14 mouse cellular contexts compared by ENCODE assay signal in the genomic region with DNA sequence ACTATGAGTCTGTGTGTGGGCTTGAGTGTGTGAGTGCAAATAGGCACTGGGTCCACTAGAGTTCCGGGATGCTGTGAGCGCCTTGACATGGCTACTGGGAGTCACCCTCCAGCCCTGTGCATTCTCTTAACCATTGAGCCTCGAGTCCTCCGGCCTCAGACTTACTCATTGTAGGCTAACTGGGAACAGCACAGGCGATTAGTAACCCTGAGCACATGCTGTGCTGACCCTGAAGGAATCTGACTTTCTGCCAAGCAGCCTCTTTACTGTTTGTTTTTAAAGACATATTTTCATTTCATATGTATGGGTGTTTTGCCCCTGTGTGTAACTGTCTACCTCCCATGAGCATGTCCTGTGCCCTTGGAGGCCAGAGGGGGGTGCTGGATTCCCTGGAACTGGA. TPM values are rescaled to one million over a fixed set of nuclear protein-coding genes. Genes with fewer than 3 reads are reported as not detected.
DNase-seq lines count a peak whose midpoint lies in the region; ATAC-seq and TF ChIP-seq lines count a peak whose summit lies in the region.
"Had no signal": no experiment of that assay in that cellular context is flagged by ENCODE, and none has a peak within 500 bp of the region (broad histone marks: within the 10 kb centered on the region; RNA-seq: fewer than 3 reads in every experiment).

No protein-coding gene starts in this region.

- no peak overlapping the region for H3K9ac ChIP-seq in hindbrain, embryonic 11.5 days (ENCODE audit: low read depth, low read length)
- no peak overlapping the region for H3K9ac ChIP-seq in hindbrain, embryonic 12.5 days
- H3K9ac ChIP-seq in midbrain, embryonic 13.5 days (replicated peaks): no peak overlapping the region
- H3K9ac ChIP-seq: heart, embryonic 12.5 days had no signal

- H3K4me3 ChIP-seq in hindbrain, embryonic 10.5 days: no peak overlapping the region
- H3K4me3 ChIP-seq in hindbrain, embryonic 11.5 days (ENCODE audit: low read depth, low read length): no peak overlapping the region
- no peak overlapping the region for H3K4me3 ChIP-seq in hindbrain, embryonic 12.5 days
- no peak overlapping the region for H3K4me3 ChIP-seq in midbrain, embryonic 13.5 days (replicated peaks)
- H3K4me3 ChIP-seq in gastrocnemius, adult 2 months: no peak overlapping the region
- H3K4me3 ChIP-seq: erythroblast, embryonic 14.5 days; heart, embryonic 12.5 days had no signal

- peak overlapping the region; percentile 72; the same call in 1 of the 2 replicates for H3K27ac ChIP-seq in hindbrain, embryonic 10.5 days
- no peak overlapping the region for H3K27ac ChIP-seq in hindbrain, embryonic 11.5 days (ENCODE audit: low read depth, low read length)
- peak overlapping the region; percentile 88; the same call in 1 of the 2 replicates for H3K27ac ChIP-seq in hindbrain, embryonic 12.5 days
- H3K27ac ChIP-seq in midbrain, embryonic 13.5 days: peak overlapping the region; percentile 93
- no peak overlapping the region for H3K27ac ChIP-seq in gastrocnemius, adult 2 months

- DNase-seq in hindbrain, embryonic 10.5 days (ENCODE audit: low spot score): no peak
- DNase-seq in hindbrain, embryonic 11.5 days (ENCODE audit: low spot score): no peak
- DNase-seq in adrenal gland, postnatal 36 days: peak; percentile 24 to 64
- DNase-seq in gastrocnemius, adult 2 months: no peak
- DNase-seq in c-Kit-positive CD71-positive TER-119-positive erythroid progenitor cells, embryonic 14.5 days (ENCODE audit: low spot score): no peak
- no peak for DNase-seq in lung, postnatal 14 days
- DNase-seq: cerebellum, adult 18-20 months; gastrocnemius, postnatal 25 days; kidney, postnatal 10 days; layer of hippocampus, postnatal 36 days had no signal

- no peak overlapping the region for H3K4me2 ChIP-seq in hindbrain, embryonic 11.5 days (replicated peaks; ENCODE audit: low read depth, low read length)
- no peak overlapping the region for H3K4me2 ChIP-seq in hindbrain, embryonic 12.5 days (replicated peaks)
- no peak overlapping the region for H3K4me2 ChIP-seq in midbrain, embryonic 13.5 days (replicated peaks)
- H3K4me2 ChIP-seq: heart, embryonic 12.5 days had no signal

- no peaks in the 10 kb centered on the region for H3K27me3 ChIP-seq in hindbrain, embryonic 10.5 days (ENCODE audit: insufficient read depth, poor library complexity, severe bottlenecking)
- no peaks in the 10 kb centered on the region for H3K27me3 ChIP-seq in hindbrain, embryonic 11.5 days (ENCODE audit: control insufficient read depth, insufficient read depth, low read length)
- no peaks in the 10 kb centered on the region for H3K27me3 ChIP-seq in hindbrain, embryonic 12.5 days
- no peaks in the 10 kb centered on the region for H3K27me3 ChIP-seq in midbrain, embryonic 13.5 days

- intact Hi-C loops in gastrocnemius, adult 2 months (cut with DNase I): no loop called here

- no peak for TF ChIP-seq CTCF in gastrocnemius, adult 2 months (IDR thresholded peaks at IDR 0.05)

- H3K9me3 ChIP-seq in hindbrain, embryonic 10.5 days: no peaks in the 10 kb centered on the region
- no peaks in the 10 kb centered on the region for H3K9me3 ChIP-seq in hindbrain, embryonic 11.5 days (ENCODE audit: control insufficient read depth, low read length)
- no peaks in the 10 kb centered on the region for H3K9me3 ChIP-seq in hindbrain, embryonic 12.5 days (replicated peaks)
- no peaks in the 10 kb centered on the region for H3K9me3 ChIP-seq in midbrain, embryonic 13.5 days
- H3K9me3 ChIP-seq: heart, embryonic 12.5 days had no signal

- H3K4me1 ChIP-seq in hindbrain, embryonic 10.5 days (replicated peaks): peaks cover 23% of the 10 kb centered on the region
- peaks cover 10% of the 10 kb centered on the region; the same call in 1 of the 2 replicates for H3K4me1 ChIP-seq in hindbrain, embryonic 11.5 days (replicated peaks; ENCODE audit: control insufficient read depth, insufficient read depth, low read length)
- peaks cover 22% of the 10 kb centered on the region for H3K4me1 ChIP-seq in hindbrain, embryonic 12.5 days
- peaks cover 37% of the 10 kb centered on the region for H3K4me1 ChIP-seq in midbrain, embryonic 13.5 days (replicated peaks)
- H3K4me1 ChIP-seq: heart, embryonic 12.5 days had no signal

- H3K36me3 ChIP-seq in hindbrain, embryonic 10.5 days: no peaks in the 10 kb centered on the region
- H3K36me3 ChIP-seq in hindbrain, embryonic 11.5 days (ENCODE audit: control insufficient read depth, insufficient read depth, low read length): no peaks in the 10 kb centered on the region
- no peaks in the 10 kb centered on the region for H3K36me3 ChIP-seq in hindbrain, embryonic 12.5 days
- H3K36me3 ChIP-seq in midbrain, embryonic 13.5 days: no peaks in the 10 kb centered on the region
- H3K36me3 ChIP-seq: heart, embryonic 12.5 days had no signal

- 76% methylated on average over 5 of the region's 5 CpGs for WGBS in hindbrain, embryonic 10.5 days
- WGBS in hindbrain, embryonic 11.5 days: 66% methylated on average over 5 of the region's 5 CpGs
- 82% methylated on average over 5 of the region's 5 CpGs for WGBS in hindbrain, embryonic 12.5 days
- WGBS in midbrain, embryonic 13.5 days: 77% methylated on average over 5 of the region's 5 CpGs

- no peak for ATAC-seq in hindbrain, embryonic 11.5 days (ENCODE audit: low FRiP score)
- no peak for ATAC-seq in hindbrain, embryonic 12.5 days (ENCODE audit: low FRiP score)
- ATAC-seq in midbrain, embryonic 13.5 days: no peak

RNA-seq across cellular contexts. Expression of gene Hdac11, which starts 10.9 kb away (rescaled TPM):
- polyA plus RNA-seq in hindbrain, embryonic 10.5 days (2016; fragmentation: Nextera tagmentation; extraction: Ambion mirVana): 12.3 and 15.6 TPM in 2 replicates
- 13.2 and 14.5 TPM in 2 replicates for polyA plus RNA-seq in hindbrain, embryonic 11.5 days (2014; fragmentation: Nextera tagmentation; extraction: Ambion mirVana)
- 1 to 10 TPM; 5.8 to 6.2 TPM for total RNA-seq in adrenal gland, postnatal 36 days (2021)
- polyA plus RNA-seq in hindbrain, embryonic 12.5 days (2016; fragmentation: Nextera tagmentation; extraction: Ambion mirVana): 18.8 and 23.2 TPM in 2 replicates
- 28.8 and 32.1 TPM in 2 replicates for polyA plus RNA-seq in midbrain, embryonic 13.5 days (2015; fragmentation: Nextera tagmentation; extraction: Ambion mirVana)
- 1 to 10 TPM; 5.1 to 6.5 TPM for total RNA-seq in gastrocnemius, adult 2 months (2021)

RNA-seq across cellular contexts. Expression of gene Nup210, which starts 28.9 kb away (rescaled TPM):
- 24.0 and 28.8 TPM in 2 replicates for polyA plus RNA-seq in hindbrain, embryonic 10.5 days (2016; fragmentation: Nextera tagmentation; extraction: Ambion mirVana)
- polyA plus RNA-seq in hindbrain, embryonic 11.5 days (2014; fragmentation: Nextera tagmentation; extraction: Ambion mirVana): 11.9 and 12.3 TPM in 2 replicates
- total RNA-seq in adrenal gland, postnatal 36 days (2021): 1 to 10 TPM; 3.6 to 6.2 TPM
- 19.1 and 19.8 TPM in 2 replicates for polyA plus RNA-seq in hindbrain, embryonic 12.5 days (2016; fragmentation: Nextera tagmentation; extraction: Ambion mirVana)
- polyA plus RNA-seq in midbrain, embryonic 13.5 days (2015; fragmentation: Nextera tagmentation; extraction: Ambion mirVana): 17.3 and 18.8 TPM in 2 replicates
- 10 to 100 TPM; 18.8 to 31.7 TPM for total RNA-seq in gastrocnemius, adult 2 months (2021)

Comparison
In these comparisons a context has a peak if more than half of its experiments do, and no peak if none do; other contexts are left out.
1. H3K27ac ChIP-seq: peak in hindbrain, embryonic 10.5 days (single experiment), hindbrain, embryonic 12.5 days (single experiment) and midbrain, embryonic 13.5 days (single experiment); none in hindbrain, embryonic 11.5 days (single experiment) and gastrocnemius, adult 2 months (single experiment).
2. DNase-seq: peak in adrenal gland, postnatal 36 days (2 of 2); none in hindbrain, embryonic 10.5 days (single experiment), hindbrain, embryonic 11.5 days (single experiment), gastrocnemius, adult 2 months (single experiment), c-Kit-positive CD71-positive TER-119-positive erythroid progenitor cells, embryonic 14.5 days (single experiment) and lung, postnatal 14 days (single experiment).